Mouse (Mus musculus): ENCODE measurements at regions not wholly inside any gene's neighbourhood (a gene's known extent, or its start where the extent isn't known, plus 50 kb on each side); places are given as distances from the start of the nearest gene placed in this dataset.
A peak's percentile ranks its signal among the peaks of the same experiment; 100 is the strongest.
"Not testable (repeated sequence)": the region's sequence is repeated elsewhere in the genome, so short reads cannot be mapped to it uniquely, and the experiment has no call there.

DNA sequence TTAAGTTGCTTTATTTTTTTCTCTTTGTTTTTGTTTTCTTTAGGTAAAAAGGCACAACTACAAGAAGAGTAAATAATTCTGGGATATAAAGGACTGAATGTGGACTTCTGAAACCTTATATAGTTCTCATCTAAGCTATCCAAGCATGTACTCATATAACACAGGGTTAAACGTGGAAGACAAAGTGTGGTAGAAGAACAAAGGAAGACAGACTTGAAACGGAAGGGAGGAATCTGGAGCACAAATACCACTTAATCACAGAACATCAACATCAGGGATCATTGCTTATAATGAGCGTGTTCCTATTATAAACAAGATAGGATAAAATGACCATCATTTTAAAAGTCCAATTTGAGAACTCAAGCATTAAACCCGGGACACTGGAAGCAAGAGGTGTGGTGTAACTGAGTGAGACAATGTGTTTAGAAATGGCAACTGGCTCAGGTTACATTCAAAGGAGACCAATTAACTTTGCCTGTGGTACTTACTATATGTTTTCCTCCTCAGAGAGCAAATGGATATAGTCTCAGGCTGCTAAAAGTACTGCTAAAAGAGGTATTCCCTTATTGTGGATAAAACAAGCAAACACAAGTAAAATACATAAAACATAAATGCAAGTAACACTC, 96.1 kb upstream of the Hdgfl1 start:
- DNase-seq = no peak

DNA sequence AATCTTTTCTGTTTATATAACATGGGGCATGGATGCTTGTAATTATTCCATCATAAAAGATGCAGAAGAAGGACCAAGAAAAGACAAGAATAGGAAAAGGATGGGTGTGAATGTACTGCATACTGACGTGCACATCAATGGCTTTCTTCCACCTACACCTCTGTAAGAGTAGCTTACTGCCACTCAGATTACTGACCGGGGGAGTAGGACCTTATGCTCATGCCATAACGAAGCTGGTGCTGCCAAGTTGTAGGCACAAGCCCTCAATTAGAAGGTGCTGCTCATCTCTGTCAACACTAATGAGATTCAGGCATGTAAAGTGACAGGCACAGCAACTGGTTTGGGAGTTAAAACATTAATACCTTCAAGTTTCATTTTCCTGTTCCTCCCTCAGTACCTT, 97.8 kb upstream of the Hdgfl1 start:
- no peak for DNase-seq

- DNase-seq = peak; percentile 36
Observed at GRCm38 (mm10) chr13:26916477-26916876, 140.9 kb upstream of the Prl start.

DNA sequence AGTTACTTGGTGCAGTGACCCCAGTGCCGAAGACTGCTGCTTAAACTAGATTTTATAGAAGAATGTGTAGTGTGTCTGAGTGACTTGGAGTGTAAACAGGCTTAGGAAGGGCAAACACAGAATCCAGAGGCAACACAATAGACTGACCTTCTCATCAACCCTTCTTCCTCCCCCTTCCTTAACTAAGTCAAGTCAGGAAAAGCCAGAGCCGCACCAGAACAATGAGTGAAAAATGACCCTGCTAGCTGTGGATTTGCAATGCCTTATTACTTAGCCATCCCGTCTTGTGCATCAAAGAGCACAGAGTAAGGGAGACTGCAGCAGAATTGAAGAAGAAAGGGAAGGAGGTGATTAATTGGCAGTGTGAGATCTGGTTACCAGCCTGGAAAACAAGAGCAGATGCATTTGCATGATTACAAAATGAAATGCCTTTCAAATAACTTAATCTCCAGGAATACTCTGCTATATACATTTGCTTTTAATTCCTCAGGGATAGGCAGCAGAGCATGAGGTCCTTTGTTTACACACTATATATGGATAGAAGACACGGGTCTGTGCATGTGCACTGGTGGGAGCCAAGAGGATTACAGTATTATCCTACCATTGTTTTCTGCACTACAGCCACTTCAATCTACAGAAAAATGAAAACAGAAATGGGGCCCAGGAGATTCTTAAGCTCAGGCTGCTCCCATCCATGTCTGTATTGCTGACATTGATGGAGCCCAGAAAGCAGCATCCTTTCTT, 124.5 kb upstream of the Prl start:
- DNase-seq = no peak

DNA sequence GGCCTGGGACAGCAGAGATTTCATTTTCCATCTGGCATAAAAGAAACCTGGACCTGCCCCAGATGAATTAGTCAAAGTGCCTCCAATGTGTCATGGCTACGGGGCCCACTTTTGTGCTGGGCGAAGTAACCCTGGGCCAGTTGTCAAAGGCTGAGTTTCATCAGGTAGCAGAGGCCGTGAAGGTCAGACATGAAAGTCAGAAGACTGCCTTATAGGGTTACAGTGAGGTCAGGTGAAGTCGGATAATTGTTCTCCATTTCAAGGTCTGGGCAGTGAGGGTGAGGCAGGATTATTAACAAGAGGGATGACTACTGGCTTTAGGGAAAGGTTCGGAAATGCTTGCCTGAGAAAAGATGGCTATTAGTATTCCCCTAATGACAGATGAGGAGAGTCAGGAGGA, 123.5 kb upstream of the Prl start:
- DNase-seq = peak; percentile 3

GRCm38 (mm10) chr13:26940436-26940835, 116.9 kb upstream of the Prl start:
- no peak for DNase-seq

DNA sequence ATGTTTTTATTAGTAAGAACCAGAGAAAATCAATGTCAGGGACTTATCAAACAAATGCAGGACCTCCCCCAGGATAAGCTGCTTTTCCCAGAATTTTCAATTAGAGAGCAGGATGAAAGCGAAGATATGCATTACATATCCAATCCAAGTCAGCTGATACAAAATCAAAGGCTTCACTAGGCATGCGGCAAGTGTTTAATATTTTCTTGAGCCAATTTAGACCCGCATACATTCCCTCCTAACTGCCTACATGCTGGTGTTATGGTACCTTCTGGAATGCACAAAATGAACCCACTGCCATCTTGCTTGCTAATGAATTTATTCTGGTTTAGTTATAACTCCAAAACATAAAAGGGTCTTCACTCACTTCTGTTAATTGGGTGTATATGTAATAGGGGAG, 112.9 kb upstream of the Prl start:
- DNase-seq = no peak

DNA sequence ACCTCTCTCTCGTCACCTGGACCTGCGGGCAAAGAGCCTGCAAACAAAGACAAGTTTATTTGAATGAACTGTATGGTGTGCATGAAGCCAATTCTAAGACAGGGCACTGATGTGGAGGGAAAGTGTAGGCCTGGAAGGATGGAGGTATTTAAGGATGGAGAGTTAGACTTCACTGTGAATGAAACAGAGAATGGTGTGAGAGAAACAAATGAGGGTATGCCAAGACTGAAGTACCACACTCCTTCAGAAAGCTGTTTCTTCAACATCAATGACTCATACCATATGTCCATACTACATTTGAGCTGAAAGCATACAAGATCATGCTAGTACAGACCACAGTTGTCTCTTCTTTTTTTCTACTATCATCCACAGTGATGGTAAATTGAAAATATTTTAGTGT, 105.9 kb upstream of the Prl start:
- no peak for DNase-seq

DNA sequence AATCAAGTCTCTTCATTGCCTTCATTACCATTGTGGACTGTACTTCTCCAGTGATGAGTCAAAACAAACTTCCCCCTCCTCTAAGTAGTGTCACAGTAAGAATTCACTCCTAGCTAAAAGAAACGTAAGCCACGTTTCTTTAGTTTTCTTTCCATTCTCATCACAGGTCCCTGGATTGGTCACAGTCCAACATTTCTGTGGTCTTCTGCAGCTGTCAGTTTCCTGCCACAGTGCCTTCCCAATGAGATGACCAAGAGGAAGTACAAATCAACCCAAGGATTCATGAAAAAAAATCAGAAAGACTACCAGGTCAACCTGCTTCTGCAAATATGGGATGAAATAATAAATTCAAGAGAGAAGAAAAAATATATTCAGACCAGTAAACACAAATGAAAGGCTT, 103.5 kb upstream of the Prl start:
- DNase-seq = no peak

DNA sequence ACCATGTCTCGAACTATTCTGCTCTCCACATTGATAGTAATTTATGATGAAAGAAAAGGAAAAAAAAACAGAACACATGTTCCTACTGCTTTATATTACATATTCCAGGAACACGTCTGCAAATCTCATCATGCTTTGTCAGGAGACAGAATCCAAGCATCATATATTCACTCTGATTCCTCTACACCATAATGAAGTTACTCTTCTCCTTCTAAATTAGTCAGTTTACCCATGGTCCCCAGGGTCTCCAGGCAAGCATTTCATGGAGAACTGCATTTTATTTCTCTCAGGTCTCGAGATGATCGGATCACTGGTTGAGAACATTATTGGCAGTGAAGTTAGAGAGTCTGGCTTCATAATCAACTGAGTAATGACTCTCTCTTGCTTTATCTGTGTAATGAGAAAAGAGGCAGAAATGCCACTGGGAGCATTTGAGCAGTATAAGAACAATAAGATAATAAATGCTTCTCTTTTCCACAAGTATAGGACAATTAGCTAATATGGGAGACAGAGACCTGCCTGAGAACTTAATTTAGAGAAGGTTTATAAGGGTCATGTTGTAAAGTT, 97.8 kb upstream of the Prl start:
- DNase-seq = no peak

DNA sequence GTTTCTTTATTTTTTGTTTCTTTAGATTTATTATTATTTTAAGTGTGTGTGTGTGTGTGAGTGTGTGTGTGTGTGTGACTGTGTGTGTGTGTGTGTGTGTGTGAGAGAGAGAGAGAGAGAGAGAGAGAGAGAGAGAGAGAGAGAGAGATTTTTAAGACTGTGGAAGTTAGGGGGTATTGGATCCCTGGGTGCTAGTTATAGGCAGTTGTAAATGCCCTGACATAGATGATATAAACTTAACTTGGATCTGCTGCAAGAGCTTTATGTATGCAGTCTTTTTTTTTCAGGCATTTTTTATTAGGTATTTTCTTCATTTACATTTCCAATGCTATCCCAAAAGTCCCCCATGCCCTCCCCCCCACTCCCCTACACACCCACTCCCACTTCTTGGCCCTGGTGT, 96.8 kb upstream of the Prl start:
- not testable (repeated sequence) for DNase-seq

- no peak for DNase-seq
Observed at GRCm38 (mm10) chr13:26976024-26976423, 81.3 kb upstream of the Prl start.

DNA sequence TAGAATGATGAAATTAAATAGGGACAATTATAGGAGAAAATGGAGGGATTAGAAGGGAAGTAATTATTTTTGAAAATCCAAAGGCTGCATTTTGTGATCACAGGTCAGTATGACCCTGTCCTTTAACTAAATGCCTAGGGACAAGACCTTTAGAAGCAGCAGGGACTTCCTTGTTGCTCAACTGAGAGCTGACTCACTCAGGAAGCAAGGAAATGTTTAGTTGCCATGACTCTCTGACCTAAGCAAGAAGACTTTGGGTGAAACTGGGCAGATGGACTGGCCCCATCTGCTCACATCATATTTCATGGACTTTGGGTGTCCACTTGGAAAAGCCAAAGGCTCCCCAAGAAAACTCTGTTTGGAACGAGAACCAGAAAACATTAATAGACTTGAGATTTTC, 76.9 kb upstream of the Prl start:
- DNase-seq = peak; percentile 1

Measured in adrenal gland, postnatal 10 days (tissue).